ENCODE assay signal across 9 mouse cellular contexts in the genomic region with DNA sequence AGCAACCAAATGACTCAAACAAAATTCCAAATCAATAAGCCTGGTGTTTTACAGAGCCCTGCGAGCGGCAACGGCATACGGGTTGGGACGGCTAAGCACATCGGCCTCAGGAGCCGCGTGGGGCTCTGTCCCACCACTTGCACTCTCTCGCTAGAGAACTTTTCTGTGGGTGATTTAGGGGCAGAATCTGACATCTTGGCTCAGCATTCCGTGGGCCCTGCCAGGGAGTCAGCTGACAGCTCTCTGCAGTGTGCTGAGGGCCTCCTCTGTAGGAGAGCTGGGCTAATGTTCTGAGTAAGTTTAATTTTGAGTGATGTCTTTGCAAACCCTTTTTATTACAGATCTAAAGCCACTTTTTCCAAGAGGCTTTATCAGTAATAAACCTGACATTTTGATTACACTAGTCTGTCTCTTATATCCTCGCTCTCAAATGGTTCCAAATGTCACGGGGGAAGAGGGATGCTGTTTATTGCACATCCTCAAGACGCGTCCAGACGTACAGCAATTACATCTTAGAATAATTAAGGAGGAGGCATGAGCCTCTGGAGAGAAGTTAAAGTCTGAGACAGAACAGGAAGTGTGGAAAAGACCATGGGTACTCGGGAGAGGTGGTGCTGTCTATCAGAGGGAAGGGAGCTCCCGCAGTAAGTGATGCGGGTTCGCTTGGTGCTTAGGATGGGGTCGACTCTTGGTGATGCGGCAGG.
A peak's percentile ranks its signal among the peaks of the same experiment; 100 is the strongest.
DNase-seq lines count a peak whose midpoint lies in the region; ATAC-seq lines count a peak whose summit lies in the region.
"Had no signal": no experiment of that assay in that cellular context is flagged by ENCODE, and none has a peak within 500 bp of the region (broad histone marks: within the 10 kb centered on the region; RNA-seq: fewer than 3 reads in every experiment).

No protein-coding gene starts in this region.

- 75% methylated on average over 21 of the region's 21 CpGs for WGBS in heart, embryonic 13.5 days
- 37% methylated on average over 21 of the region's 21 CpGs for WGBS in kidney, embryonic 15.5 days
- 33% methylated on average over 21 of the region's 21 CpGs for WGBS in neural tube, embryonic 15.5 days
- 80% methylated on average over 21 of the region's 21 CpGs for WGBS in forebrain, embryonic 15.5 days

- ATAC-seq in heart, embryonic 13.5 days (ENCODE audit: extremely low read depth, insufficient number of reproducible peaks, low FRiP score, low TSS enrichment), result no peak
- ATAC-seq in kidney, embryonic 15.5 days (replicated peaks; ENCODE audit: low FRiP score), result peak; percentile 71
- peak; percentile 76 for ATAC-seq in neural tube, embryonic 15.5 days (ENCODE audit: low FRiP score)
- no peak for ATAC-seq in forebrain, embryonic 15.5 days (replicated peaks)

- intact Hi-C loops in heart, postnatal 10 days (cut with DNase I), result no loop called here

- no peak overlapping the region for H3K9ac ChIP-seq in heart, embryonic 13.5 days
- no peak overlapping the region for H3K9ac ChIP-seq in kidney, embryonic 15.5 days
- H3K9ac ChIP-seq in neural tube, embryonic 15.5 days (replicated peaks), result no peak overlapping the region
- H3K9ac ChIP-seq in forebrain, embryonic 15.5 days (replicated peaks), result no peak overlapping the region

- peak overlapping the region; percentile 20 for H3K27ac ChIP-seq in heart, embryonic 13.5 days (replicated peaks)
- peak overlapping the region; percentile 49 for H3K27ac ChIP-seq in kidney, embryonic 15.5 days
- H3K27ac ChIP-seq in neural tube, embryonic 15.5 days (replicated peaks), result no peak overlapping the region; the same call in 1 of the 2 replicates
- no peak overlapping the region for H3K27ac ChIP-seq in forebrain, embryonic 15.5 days (replicated peaks)

- peaks cover 43% of the 10 kb centered on the region for H3K4me1 ChIP-seq in heart, embryonic 13.5 days
- H3K4me1 ChIP-seq in kidney, embryonic 15.5 days, result peaks cover 39% of the 10 kb centered on the region
- H3K4me1 ChIP-seq in neural tube, embryonic 15.5 days, result peaks cover 30% of the 10 kb centered on the region
- H3K4me1 ChIP-seq in forebrain, embryonic 15.5 days, result 0 out of 2 replicates have a peak, but pooled peaks cover 4% of the 10 kb centered on the region

- H3K4me2 ChIP-seq in heart, embryonic 13.5 days, result no peak overlapping the region
- H3K4me2 ChIP-seq in kidney, embryonic 15.5 days, result peak overlapping the region; percentile 10; the same call in 1 of the 2 replicates
- no peak overlapping the region for H3K4me2 ChIP-seq in neural tube, embryonic 15.5 days
- H3K4me2 ChIP-seq in forebrain, embryonic 15.5 days (replicated peaks), result no peak overlapping the region

- H3K27me3 ChIP-seq in heart, embryonic 13.5 days (replicated peaks), result no peaks in the 10 kb centered on the region
- no peaks in the 10 kb centered on the region for H3K27me3 ChIP-seq in kidney, embryonic 15.5 days
- H3K27me3 ChIP-seq in neural tube, embryonic 15.5 days (replicated peaks), result no peaks in the 10 kb centered on the region
- H3K27me3 ChIP-seq in forebrain, embryonic 15.5 days, result no peaks in the 10 kb centered on the region
- H3K27me3 ChIP-seq: megakaryocyte, embryonic 14.5 days had no signal

- H3K9me3 ChIP-seq in heart, embryonic 13.5 days, result 0 out of 2 replicates have a peak, but pooled peaks cover 5% of the 10 kb centered on the region
- no peaks in the 10 kb centered on the region for H3K9me3 ChIP-seq in kidney, embryonic 15.5 days (replicated peaks)
- H3K9me3 ChIP-seq in neural tube, embryonic 15.5 days (replicated peaks), result no peaks in the 10 kb centered on the region
- no peaks in the 10 kb centered on the region for H3K9me3 ChIP-seq in forebrain, embryonic 15.5 days

- no peak overlapping the region for H3K4me3 ChIP-seq in heart, embryonic 13.5 days
- no peak overlapping the region for H3K4me3 ChIP-seq in kidney, embryonic 15.5 days (replicated peaks)
- H3K4me3 ChIP-seq in neural tube, embryonic 15.5 days (replicated peaks), result no peak overlapping the region
- no peak overlapping the region for H3K4me3 ChIP-seq in forebrain, embryonic 15.5 days
- H3K4me3 ChIP-seq: megakaryocyte, embryonic 14.5 days had no signal

- DNase-seq in heart, postnatal 10 days, result no peak
- DNase-seq in ovary, postnatal 36 days (ENCODE audit: low spot score), result peak; percentile 24
- DNase-seq in ovary, postnatal 10 days (ENCODE audit: low spot score), result no peak
- DNase-seq in spleen, adult 18-20 months, result no peak

- no peaks in the 10 kb centered on the region for H3K36me3 ChIP-seq in heart, embryonic 13.5 days
- H3K36me3 ChIP-seq in kidney, embryonic 15.5 days, result no peaks in the 10 kb centered on the region
- H3K36me3 ChIP-seq in neural tube, embryonic 15.5 days, result no peaks in the 10 kb centered on the region
- H3K36me3 ChIP-seq in forebrain, embryonic 15.5 days, result no peaks in the 10 kb centered on the region

Comparison
In these comparisons a context has a peak if more than half of its experiments do, and no peak if none do; other contexts are left out.
1. ATAC-seq: peak in kidney, embryonic 15.5 days (single experiment) and neural tube, embryonic 15.5 days (single experiment); none in heart, embryonic 13.5 days (single experiment) and forebrain, embryonic 15.5 days (single experiment).
2. H3K27ac ChIP-seq: peak in heart, embryonic 13.5 days (single experiment) and kidney, embryonic 15.5 days (single experiment); none in neural tube, embryonic 15.5 days (single experiment) and forebrain, embryonic 15.5 days (single experiment).